Mouse (Mus musculus) neural tube, embryonic 12.5 days (tissue): ENCODE results near the gene Grin3b. TPM values are rescaled to one million over a fixed set of nuclear protein-coding genes. Genes with fewer than 3 reads are reported as not detected.
A peak's percentile ranks its signal among the peaks of the same experiment; 100 is the strongest.

ENCODE experiments used
- ATAC-seq: fragments of 200-750 bp; cut with Nextera tagmentation; 2 replicates; pipeline ENCODE4 v1.8.0; 2017; ENCODE audit warnings: low read depth, mild to moderate bottlenecking, moderate TSS enrichment, moderate library complexity; ENCODE audit not compliant: low FRiP score
- H3K27ac ChIP-seq: fragments of 300-500 bp; sonication (generic); 2 replicates; pipeline ENCODE4 v1.5.1; 2016
- H3K27me3 ChIP-seq: fragments of 300-500 bp; sonication (generic); replicated peaks from 2 replicates; pipeline ENCODE4 v1.6.1; 2016; ENCODE audit warnings: mild to moderate bottlenecking
- H3K36me3 ChIP-seq: fragments of 300-500 bp; sonication (generic); 2 replicates; pipeline ENCODE4 v1.6.1; 2016; ENCODE audit warnings: mild to moderate bottlenecking
- H3K4me1 ChIP-seq: fragments of 300-500 bp; sonication (generic); 2 replicates; pipeline ENCODE4 v1.6.1; 2016
- H3K4me2 ChIP-seq: fragments of 300-500 bp; sonication (generic); replicated peaks from 2 replicates; pipeline ENCODE4 v1.6.1; 2016; ENCODE audit warnings: mild to moderate bottlenecking
- H3K4me3 ChIP-seq: fragments of 300-500 bp; sonication (generic); 2 replicates; pipeline ENCODE4 v1.5.1; 2016
- H3K9ac ChIP-seq: fragments of 300-500 bp; sonication (generic); 2 replicates; pipeline ENCODE4 v1.6.1; 2016; ENCODE audit warnings: mild to moderate bottlenecking
- H3K9me3 ChIP-seq: fragments of 300-500 bp; sonication (generic); 2 replicates; pipeline ENCODE4 v1.6.1; 2016; ENCODE audit warnings: mild to moderate bottlenecking
- WGBS: fragments of 180-500 bp; shearing (Covaris S2); methylation state at CpG from one replicate; pipeline ENCODE4 v1.1.7; 2016; 5-methylcytosine and 5-hydroxymethylcytosine counted together
- polyA plus RNA-seq: library from polyadenylated mRNA; unstranded; fragments of >200 nt; fragmentation: Nextera tagmentation; extraction: Ambion mirVana; gene quantifications from 2 replicates; pipeline ENCODE4 v1.2.1, GENCODE M21; 2016

Gene Grin3b
- polyA plus RNA-seq, 1 experiment from 2014 or later = 0.24 TPM

GRCm38 (mm10) chr10:80024229-80025043, 53.9 kb downstream of the Grin3b start:
- Histone ChIP-seq H3K4me3 (no peak overlapping the region), H3K9me3 (no peaks in the 10 kb centered on the region), H3K4me1 (peaks cover 4% of the 10 kb centered on the region; the same call in 1 of the 2 replicates), H3K36me3 (no peaks in the 10 kb centered on the region), H3K4me2 (0 out of 2 replicates have a peak overlapping the region, but pooled peaks have one; percentile 2), H3K9ac (0 out of 2 replicates have a peak overlapping the region, but pooled peaks have one; percentile 26), H3K27ac (no peak overlapping the region), H3K27me3 (peaks cover 17% of the 10 kb centered on the region)
- ATAC-seq = no peak
- 75% methylated on average over 15 of the region's 15 CpGs for WGBS

GRCm38 (mm10) chr10:80025044-80025347, 54.5 kb downstream of the Grin3b start:
- WGBS = 57% methylated on average over 4 of the region's 4 CpGs

GRCm38 (mm10) chr10:80025463-80025862, 54.9 kb downstream of the Grin3b start:
- ATAC-seq = no peak

More at GRCm38 (mm10) chr10:80025044-80025347, 54.5 kb downstream of the Grin3b start:
- no peaks in the 10 kb centered on the region for H3K4me1 ChIP-seq
- H3K27me3 ChIP-seq = peaks cover 12% of the 10 kb centered on the region; the same call in 1 of the 2 replicates
- H3K9me3 ChIP-seq = no peaks in the 10 kb centered on the region
- H3K4me2 ChIP-seq = no peak overlapping the region
- no peak for ATAC-seq
- H3K27ac ChIP-seq = no peak overlapping the region
- no peak overlapping the region for H3K9ac ChIP-seq
- H3K36me3 ChIP-seq = no peaks in the 10 kb centered on the region
- no peak overlapping the region for H3K4me3 ChIP-seq

GRCm38 (mm10) chr10:80025889-80026288, 55.4 kb downstream of the Grin3b start:
- ATAC-seq = no peak
- H3K36me3 ChIP-seq = no peaks in the 10 kb centered on the region
- 0 out of 2 replicates have a peak, but pooled peaks cover 5% of the 10 kb centered on the region for H3K27me3 ChIP-seq
- no peak overlapping the region for H3K27ac ChIP-seq
- no peak overlapping the region for H3K4me3 ChIP-seq
- no peak overlapping the region for H3K4me2 ChIP-seq
- H3K4me1 ChIP-seq = no peaks in the 10 kb centered on the region
- no peak overlapping the region for H3K9ac ChIP-seq
- 55% methylated on average over 12 of the region's 12 CpGs for WGBS
- no peaks in the 10 kb centered on the region for H3K9me3 ChIP-seq

More at GRCm38 (mm10) chr10:80025463-80025862, 54.9 kb downstream of the Grin3b start:
- H3K4me3 ChIP-seq = no peak overlapping the region
- H3K9ac ChIP-seq = no peak overlapping the region
- H3K27me3 ChIP-seq = 0 out of 2 replicates have a peak, but pooled peaks cover 8% of the 10 kb centered on the region
- no peaks in the 10 kb centered on the region for H3K9me3 ChIP-seq
- H3K27ac ChIP-seq = no peak overlapping the region
- no peaks in the 10 kb centered on the region for H3K36me3 ChIP-seq
- H3K4me2 ChIP-seq = no peak overlapping the region
- H3K4me1 ChIP-seq = no peaks in the 10 kb centered on the region
- WGBS = 76% methylated on average over 10 of the region's 10 CpGs

Other genes starting within 250 kb of the Grin3b start
- gene Polrmt, start 224.1 kb upstream of the Grin3b start, polyA plus RNA-seq = 44.7 and 44.9 TPM in 2 replicates
- gene Fgf22, start 215.6 kb upstream of the Grin3b start, polyA plus RNA-seq = 0.55 and 1.2 TPM in 2 replicates
- 115 and 118 TPM in 2 replicates for gene Rnf126, start 203.8 kb upstream of the Grin3b start, polyA plus RNA-seq
- 1.5 and 2.0 TPM in 2 replicates for gene Fstl3, start 193.4 kb upstream of the Grin3b start, polyA plus RNA-seq
- gene Prss57, start 179.8 kb upstream of the Grin3b start, polyA plus RNA-seq = 0.16 and 0.42 TPM in 2 replicates
- 196 and 205 TPM in 2 replicates for gene Palm, start 177.1 kb upstream of the Grin3b start, polyA plus RNA-seq
- gene Misp, start 149.7 kb upstream of the Grin3b start, polyA plus RNA-seq = 1.6 and 2.3 TPM in 2 replicates
- gene Ptbp1, start 116.3 kb upstream of the Grin3b start, polyA plus RNA-seq = 180 and 189 TPM in 2 replicates
- 12.6 and 15.5 TPM in 2 replicates for gene Prtn3, start 96.2 kb upstream of the Grin3b start, polyA plus RNA-seq
- 296 and 301 TPM in 2 replicates for gene Plppr3, start 96.1 kb upstream of the Grin3b start, polyA plus RNA-seq
- gene Elane, start 84.5 kb upstream of the Grin3b start, polyA plus RNA-seq = 0.34 and 0.53 TPM in 2 replicates
- not detected in 2 replicates for gene Cfd, start 79.9 kb upstream of the Grin3b start, polyA plus RNA-seq
- gene Med16, start 61.8 kb upstream of the Grin3b start, polyA plus RNA-seq = 60.5 and 62.6 TPM in 2 replicates
- gene Gm26602, start 59.9 kb upstream of the Grin3b start, polyA plus RNA-seq = 28.4 and 40.5 TPM in 2 replicates
- 1.1 and 1.3 TPM in 2 replicates for gene Kiss1r, start 53.7 kb upstream of the Grin3b start, polyA plus RNA-seq
- gene R3hdm4, start 49.5 kb upstream of the Grin3b start, polyA plus RNA-seq = 185 and 186 TPM in 2 replicates
- gene Arid3a, start 43.7 kb upstream of the Grin3b start, polyA plus RNA-seq = 4.9 and 7.7 TPM in 2 replicates
- gene Wdr18, start 10.6 kb upstream of the Grin3b start, polyA plus RNA-seq = 84.5 and 98.3 TPM in 2 replicates
- gene Tmem259, start 13.6 kb downstream of the Grin3b start, polyA plus RNA-seq = 26.3 and 27.7 TPM in 2 replicates
- gene Cnn2, start 17.9 kb downstream of the Grin3b start, polyA plus RNA-seq = 106 and 107 TPM in 2 replicates
- gene Abca7, start 25.8 kb downstream of the Grin3b start, polyA plus RNA-seq = 9.9 and 10.7 TPM in 2 replicates
- 4.3 and 4.7 TPM in 2 replicates for gene Arhgap45, start 45.9 kb downstream of the Grin3b start, polyA plus RNA-seq
- 160 and 166 TPM in 2 replicates for gene Polr2e, start 69.1 kb downstream of the Grin3b start, polyA plus RNA-seq
- 499 and 515 TPM in 2 replicates for gene Gpx4, start 76.5 kb downstream of the Grin3b start, polyA plus RNA-seq
- 15.1 and 15.4 TPM in 2 replicates for gene Sbno2, start 134.9 kb downstream of the Grin3b start, polyA plus RNA-seq
- gene Stk11, start 145.1 kb downstream of the Grin3b start, polyA plus RNA-seq = 17.4 and 23.9 TPM in 2 replicates
- gene Atp5d, start 167.9 kb downstream of the Grin3b start, polyA plus RNA-seq = 396 and 422 TPM in 2 replicates
- gene Cbarp, start 170.1 kb downstream of the Grin3b start, polyA plus RNA-seq = 26.5 and 27.3 TPM in 2 replicates
- gene Midn, start 177.6 kb downstream of the Grin3b start, polyA plus RNA-seq = 40.8 and 45.1 TPM in 2 replicates
- gene Cirbp, start 195.3 kb downstream of the Grin3b start, polyA plus RNA-seq = 262 and 273 TPM in 2 replicates
- 14.9 and 15.7 TPM in 2 replicates for gene 1600002K03Rik, start 202.2 kb downstream of the Grin3b start, polyA plus RNA-seq
- 47.9 and 48.0 TPM in 2 replicates for gene Efna2, start 208.8 kb downstream of the Grin3b start, polyA plus RNA-seq